Mouse (Mus musculus) neutrophil, adult 83 days (primary cell): ENCODE results near the gene Cntn1. TPM values are rescaled to one million over a fixed set of nuclear protein-coding genes. Genes with fewer than 3 reads are reported as not detected.

Experiments
- total RNA-seq, 2 experiments: library from RNA; stranded (reverse); gene quantifications; one replicate each; pipeline ENCODE4 v1.2.4; 2023

Cntn1 gene
- total RNA-seq, result not detected

DNA sequence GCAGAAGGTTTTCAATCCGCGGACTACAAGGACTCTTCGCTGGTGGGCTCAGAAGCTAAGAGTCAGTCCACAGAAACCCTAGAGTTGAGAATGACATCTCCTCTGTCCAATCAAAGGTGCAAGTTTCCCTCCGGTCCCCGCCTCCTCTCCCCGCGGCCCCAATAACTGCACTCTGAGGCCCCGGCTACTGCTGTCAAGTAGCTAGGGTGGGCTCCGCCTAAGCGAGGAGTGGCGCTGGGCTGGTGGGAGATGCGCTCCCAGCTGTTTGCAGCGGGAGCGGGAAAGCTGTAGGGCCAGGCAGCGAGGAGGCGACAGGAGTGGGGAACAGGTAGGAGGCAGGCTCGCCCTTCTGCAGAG lies at the start of gene Cntn1:
Gene Cntn1 (plus strand): TSS at position 170 of the 357 bp plus-strand sequence.

Other genes with a start within 250 kb of the Cntn1 start
- gene Smgc, start 212.9 kb upstream of the Cntn1 start, total RNA-seq, result not detected